Mouse (Mus musculus) Patski (cell line): ENCODE results near the gene Hipk2. TPM values are rescaled to one million over a fixed set of nuclear protein-coding genes. Genes with fewer than 3 reads are reported as not detected.

ENCODE experiments used
- ATAC-seq: fragments of 100-300 bp; one replicate; pipeline ENCODE4 v1.8.0; 2021
- CTCF ChIA-PET: fragments of 350-600 bp; sonication (Branson Sonifier 250); formaldehyde crosslinking; loops from one replicate; lab custom pipeline; 2022; ENCODE audit warnings: inconsistent platforms; lab: Charles Lee
- POLR2A ChIA-PET: fragments of 350-600 bp; sonication (Branson Sonifier 250); formaldehyde crosslinking; loops from one replicate; lab custom pipeline; 2022; ENCODE audit warnings: antibody characterized with exemption, inconsistent platforms; lab: Charles Lee
- DNase-seq: peaks from one replicate; pipeline ENCODE4 v3.0.0-alpha.2; 2011; ENCODE audit warnings: low read depth, low spot score
- H3K27me3 ChIP-seq: fragments of 371-371 bp; one replicate; pipeline ENCODE4 v1.5.1; 2021
- CTCF ChIP-seq: fragments of 100-300 bp; IDR thresholded peaks from one replicate; pipeline ENCODE4 v1.5.1; 2021
- in situ Hi-C: fragments of 300-500 bp; cut with MboI; formaldehyde crosslinking; loops from 3 replicates; pipeline ENCODE4 v1.11.1; 2018; ENCODE audit warnings: low pct_unique_long_range_greater_than_20kb, mixed read lengths
- polyA plus RNA-seq: library from polyadenylated mRNA; unstranded; gene quantifications from one replicate; pipeline ENCODE4 v1.2.3, GENCODE M21; 2021

The Hipk2 gene
- polyA plus RNA-seq, 1 experiment from 2014 or later: 28.2 TPM

DNA sequence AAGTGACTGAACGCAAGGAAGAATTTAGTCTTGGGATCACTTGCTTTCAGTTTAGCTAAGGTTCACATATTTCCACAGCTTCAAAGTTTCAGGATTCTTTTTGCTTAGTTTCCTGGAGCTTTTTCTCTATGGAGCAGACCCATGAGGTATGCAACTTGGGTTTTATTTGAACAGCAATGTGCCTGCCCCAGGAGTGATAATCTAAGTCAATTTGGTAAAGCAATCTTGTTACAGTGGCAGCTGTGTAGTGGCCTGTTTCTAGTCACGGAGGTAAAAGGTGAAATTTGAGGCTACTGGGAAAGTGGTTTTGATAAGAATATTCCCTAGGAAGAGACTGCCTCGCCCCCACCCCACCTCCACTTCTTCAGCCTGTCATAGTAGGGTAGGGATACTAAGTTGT lies 8.5 kb upstream of the Hipk2 start:
- POLR2A ChIA-PET: no interaction called here
- TF ChIP-seq CTCF: no peak
- H3K27me3 ChIP-seq: no peaks in the 10 kb centered on the region
- no peak for DNase-seq
- CTCF ChIA-PET: interaction anchor here (1.5 to 1.6 kb wide), 2 partner anchors 19 to 95 kb away, joined by 3 read pairs; no protein-coding TSS in a partner anchor
- in situ Hi-C loops: no loop called here
- no peak for ATAC-seq

GRCm38 (mm10) chr6:38882728-38883171 lies 6.8 kb upstream of the Hipk2 start:
- in situ Hi-C loops: no loop called here
- peak; percentile 44 for ATAC-seq
- peak; percentile 65 for DNase-seq
- ChIA-PET POLR2A (no interaction called here), CTCF (interaction anchor here (1.5 kb wide), 1 partner anchor 21 kb away, joined by 3 read pairs; no protein-coding TSS in a partner anchor)
- H3K27me3 ChIP-seq: no peaks in the 10 kb centered on the region
- no peak for TF ChIP-seq CTCF

DNA sequence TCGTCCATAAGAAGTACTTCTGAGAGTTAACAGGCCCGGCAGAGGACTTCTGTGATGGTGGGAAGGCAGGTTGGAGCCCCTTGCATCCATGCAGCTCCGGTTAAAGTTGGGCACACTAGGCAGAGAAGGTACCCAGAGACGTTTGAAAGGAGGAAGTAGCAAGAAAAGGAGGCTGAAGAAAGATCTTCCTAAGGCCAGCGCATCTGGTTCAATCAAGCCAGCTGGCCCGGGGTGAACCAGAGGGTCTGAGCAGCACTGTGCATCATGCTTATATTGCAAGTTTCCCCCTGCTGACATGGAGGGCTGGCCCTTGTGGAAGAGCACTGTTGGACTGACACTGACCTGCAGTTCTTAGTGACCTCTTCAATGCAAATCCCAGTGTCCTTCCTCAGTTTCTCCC lies 6.0 kb upstream of the Hipk2 start:
- DNase-seq (no peak), ATAC-seq (no peak)
- in situ Hi-C loops: no loop called here
- H3K27me3 ChIP-seq: no peaks in the 10 kb centered on the region
- no peak for TF ChIP-seq CTCF
- CTCF ChIA-PET: no interaction called here
- POLR2A ChIA-PET: no interaction called here

DNA sequence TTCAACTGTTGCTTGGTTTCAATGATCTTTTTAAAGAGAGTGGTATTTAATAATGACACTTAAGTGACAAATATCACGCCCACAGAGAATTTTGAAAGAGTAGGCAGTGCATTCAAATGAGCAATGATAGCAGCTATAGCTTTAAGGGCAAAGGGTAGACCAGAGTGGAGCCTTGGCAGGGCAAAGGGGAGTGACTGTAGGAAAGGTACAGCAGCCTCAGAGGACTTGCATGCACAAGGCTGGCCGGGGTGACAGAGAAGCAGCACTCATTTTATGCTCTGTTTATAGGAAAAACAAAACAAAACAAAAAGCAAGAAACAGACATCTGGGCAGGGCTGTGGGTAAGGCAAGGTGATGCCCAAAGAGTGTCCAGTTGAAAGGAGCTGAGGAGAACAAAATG lies 5.5 kb upstream of the Hipk2 start:
- no peak for TF ChIP-seq CTCF
- ATAC-seq (no peak), DNase-seq (no peak)
- no peaks in the 10 kb centered on the region for H3K27me3 ChIP-seq
- POLR2A ChIA-PET: no interaction called here
- in situ Hi-C loops: no loop called here
- CTCF ChIA-PET: no interaction called here

DNA sequence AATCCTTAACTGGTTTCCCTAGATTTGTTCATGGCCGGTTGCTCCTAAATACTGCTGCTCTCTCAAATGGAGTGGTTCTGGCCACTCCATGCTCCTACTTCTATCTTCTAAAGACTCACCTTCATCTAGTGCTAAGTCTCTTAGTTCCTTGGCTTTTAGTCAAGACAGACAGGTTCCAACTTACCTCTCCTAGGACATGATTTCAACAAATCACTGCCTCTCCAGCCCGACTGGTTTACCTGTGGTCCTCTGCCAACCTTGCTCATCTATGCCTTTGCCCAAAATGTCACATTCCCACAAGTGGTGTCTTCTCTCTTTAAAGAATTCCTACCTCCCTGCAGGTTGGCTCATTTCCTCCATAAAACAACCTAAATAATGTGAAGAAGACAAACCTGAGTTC lies 1.7 kb upstream of the Hipk2 start:
- ATAC-seq (no peak), DNase-seq (no peak)
- ChIA-PET POLR2A (no interaction called here), CTCF (interaction anchor here (1.3 kb wide), 1 partner anchor 34 kb away, joined by 4 read pairs; no protein-coding TSS in a partner anchor)
- no peak for TF ChIP-seq CTCF
- in situ Hi-C loops: no loop called here
- H3K27me3 ChIP-seq: no peaks in the 10 kb centered on the region

DNA sequence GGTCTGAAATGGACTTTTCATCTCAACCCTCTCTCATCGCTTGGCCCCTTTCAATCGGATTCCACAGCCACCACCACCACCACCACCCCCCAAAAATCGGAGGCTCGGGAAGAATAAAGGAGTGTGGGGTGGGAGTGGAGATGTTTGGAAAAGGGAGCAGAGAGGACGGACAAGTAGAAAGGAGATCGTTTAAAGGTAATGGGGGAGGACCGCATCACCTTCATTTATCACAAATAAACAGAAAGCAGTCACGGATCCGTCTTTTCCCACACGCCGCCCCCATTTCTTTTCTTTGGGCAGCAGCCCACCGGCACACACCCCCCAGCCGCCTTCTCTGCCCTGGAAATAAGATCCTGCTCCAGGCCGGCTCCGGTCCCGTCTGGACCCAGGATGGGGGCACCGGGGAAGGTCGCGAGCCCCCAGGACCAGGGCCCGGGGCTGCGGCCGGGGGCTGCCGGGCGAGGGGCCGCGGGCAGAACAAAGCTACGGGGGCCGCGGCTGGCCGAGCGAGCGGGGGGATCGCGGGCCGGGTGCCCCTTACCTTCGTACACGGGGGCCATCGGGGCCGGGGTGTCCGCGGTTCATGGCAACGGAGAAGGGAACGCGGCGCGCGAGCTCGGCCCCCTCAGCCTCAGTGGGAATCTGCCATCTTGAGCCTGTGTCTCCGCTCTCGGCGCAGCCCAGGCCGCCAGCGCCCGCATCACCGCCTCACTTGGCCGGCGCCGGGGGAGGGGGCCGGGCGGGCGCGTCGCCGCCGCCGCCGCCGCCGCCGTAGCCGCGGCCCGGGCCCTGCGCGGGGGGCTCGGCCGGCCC lies 501 bp downstream of the Hipk2 start, which contains the start of gene Tbxas1:
Gene Tbxas1, plus strand, starts transcription at position 147 of the 813 bp plus-strand sequence.
- TF ChIP-seq CTCF: no peak
- ATAC-seq: peak; percentile 63
- CTCF ChIA-PET: interaction anchor here (1.9 kb wide), 1 partner anchor 139 kb away, joined by 6 read pairs; no protein-coding TSS in a partner anchor
- DNase-seq: no peak
- in situ Hi-C loops: no loop called here
- POLR2A ChIA-PET: interaction anchor here (0.8 kb wide), 1 partner anchor 139 kb away, joined by 3 read pairs; no protein-coding TSS in a partner anchor
- H3K27me3 ChIP-seq: no peaks in the 10 kb centered on the region

GRCm38 (mm10) chr6:38874565-38875257 lies 1.3 kb downstream of the Hipk2 start:
- ChIA-PET CTCF (interaction anchor here (1.2 kb wide), 1 partner anchor 117 kb away, joined by 3 read pairs; no protein-coding TSS in a partner anchor), POLR2A (no interaction called here)
- in situ Hi-C loops: no loop called here
- no peak for TF ChIP-seq CTCF
- ATAC-seq: no peak
- DNase-seq: no peak
- H3K27me3 ChIP-seq: no peaks in the 10 kb centered on the region

GRCm38 (mm10) chr6:38874035-38874434 lies 1.9 kb downstream of the Hipk2 start:
- ATAC-seq: no peak
- POLR2A ChIA-PET: no interaction called here
- in situ Hi-C loops: no loop called here
- TF ChIP-seq CTCF: peak; percentile 79
- no peak for DNase-seq
- H3K27me3 ChIP-seq: no peaks in the 10 kb centered on the region
- CTCF ChIA-PET: interaction anchor here (0.7 to 1.5 kb wide), 5 partner anchors 12 to 116 kb away, joined by 3 to 5 read pairs (median 3); no protein-coding TSS in a partner anchor

- DNase-seq (no peak), ATAC-seq (no peak)
- in situ Hi-C loops: no loop called here
- no peak for TF ChIP-seq CTCF
- no peaks in the 10 kb centered on the region for H3K27me3 ChIP-seq
- ChIA-PET POLR2A (no interaction called here), CTCF (interaction anchor here (0.7 to 1.5 kb wide), 5 partner anchors 12 to 116 kb away, joined by 3 to 5 read pairs (median 3); no protein-coding TSS in a partner anchor)
Measured at GRCm38 (mm10) chr6:38873316-38873715, 2.6 kb downstream of the Hipk2 start.

DNA sequence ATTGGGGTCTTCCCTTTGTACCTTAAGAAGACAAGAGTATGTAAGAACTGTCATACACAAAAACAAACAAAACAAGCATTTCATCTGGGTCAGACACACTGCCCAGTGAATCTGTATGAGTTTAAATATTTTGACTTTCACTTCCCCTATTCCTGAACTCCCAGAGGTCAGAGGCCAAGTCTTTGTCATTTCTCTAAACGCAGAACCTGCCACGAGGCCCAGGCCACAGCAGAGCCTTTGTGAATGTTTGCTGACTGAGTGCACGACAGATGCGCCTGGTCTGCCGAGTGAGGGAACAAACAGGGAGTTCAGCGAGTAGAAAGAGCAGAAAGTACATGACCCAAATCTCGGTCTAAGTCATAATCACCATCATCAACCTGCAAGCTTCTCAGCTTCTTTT lies 4.9 kb downstream of the Hipk2 start:
- in situ Hi-C loops: no loop called here
- CTCF ChIA-PET: interaction anchor here (1.3 kb wide), 1 partner anchor 15 kb away, joined by 5 read pairs; no protein-coding TSS in a partner anchor
- ATAC-seq: no peak
- no peak for TF ChIP-seq CTCF
- no peak for DNase-seq
- no peaks in the 10 kb centered on the region for H3K27me3 ChIP-seq
- POLR2A ChIA-PET: no interaction called here
